Mouse (Mus musculus): Measurements from ENCODE around the gene Piezo1.

GRCm38 (mm10) chr8:122544138-122544537 is 7.0 kb downstream of the Piezo1 start:
- TF ChIP-seq CTCF (IDR thresholded peaks at IDR 0.05; ENCODE audit: control insufficient read depth, insufficient read depth, insufficient replicate concordance, low read depth, low read length), result no peak
- TF ChIP-seq POLR2A (IDR thresholded peaks at IDR 0.05; ENCODE audit: control insufficient read depth, low read depth, low read length), result no peak

All from testis, adult 2 months (tissue).